Mouse (Mus musculus) adrenal gland, postnatal 10 days (tissue): ENCODE results near the gene 1700028K03Rik. TPM values are rescaled to one million over a fixed set of nuclear protein-coding genes. Genes with fewer than 3 reads are reported as not detected.

ENCODE experiments used
- DNase-seq: peaks from one replicate; pipeline ENCODE4 v3.0.0; 2021; ENCODE audit warnings: mixed read lengths
- total RNA-seq, 2 experiments: library from RNA; stranded (reverse); gene quantifications; 2 replicates each; pipeline ENCODE4 v1.2.3; 2021

1700028K03Rik gene
- total RNA-seq, 2 experiments from 2014 or later = 0.18 TPM; not detected in 1

DNA sequence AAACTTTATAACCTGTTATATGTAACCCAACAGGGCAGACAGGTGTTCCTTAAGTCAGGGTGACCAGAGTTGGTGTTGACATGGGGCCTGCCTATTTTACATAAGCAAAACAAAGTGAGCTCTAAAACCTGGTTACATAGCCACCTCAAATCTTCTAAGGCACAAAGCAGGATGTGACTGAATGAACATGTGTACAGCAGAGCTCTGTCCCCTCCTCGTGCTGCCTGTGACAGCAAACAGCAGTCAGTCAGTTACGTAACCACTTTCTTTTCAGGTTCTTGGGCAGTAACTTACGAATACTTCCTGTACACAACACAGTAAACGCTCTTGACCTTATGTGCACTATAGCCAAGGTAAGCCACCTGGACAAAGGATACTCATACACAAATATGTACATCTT is 11.4 kb downstream of the 1700028K03Rik start:
- no peak for DNase-seq

DNA sequence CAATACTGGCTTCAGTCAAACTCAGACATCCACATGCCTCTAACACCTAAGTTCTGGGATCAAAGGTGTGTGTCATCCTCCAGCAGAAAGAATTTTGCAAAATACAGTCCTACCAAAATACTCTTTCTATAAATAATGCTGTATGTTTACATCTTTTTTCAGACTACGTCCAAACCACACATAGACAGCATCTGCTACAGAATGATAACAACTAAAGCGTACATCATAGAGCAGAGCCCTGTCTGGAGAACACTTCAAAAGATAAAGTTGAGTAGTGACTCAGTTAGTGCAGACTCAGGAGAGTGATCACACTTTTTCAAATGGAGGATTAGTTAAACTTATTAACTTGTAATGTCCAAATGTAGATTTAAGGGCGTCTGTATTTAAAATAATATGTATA is 13.4 kb downstream of the 1700028K03Rik start:
- no peak for DNase-seq

DNA sequence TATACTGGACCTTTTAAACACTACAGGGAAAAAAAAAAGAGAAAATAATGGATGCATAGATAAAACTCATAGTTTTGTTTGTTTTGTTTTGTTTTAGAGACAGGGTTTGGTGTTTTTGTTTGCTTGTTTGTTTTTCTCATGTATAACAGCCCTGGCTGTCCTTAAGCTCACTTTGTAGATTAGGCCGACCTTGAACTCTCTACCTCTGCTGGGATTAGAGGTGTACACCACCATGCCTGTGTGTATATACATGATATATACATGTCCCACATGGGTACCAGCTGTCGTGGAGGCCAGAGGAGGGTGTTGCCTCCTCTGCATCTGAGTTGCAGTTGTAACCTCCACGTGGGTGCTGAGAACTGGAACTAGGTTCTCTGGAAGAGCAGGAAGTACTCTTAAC is 13.9 kb downstream of the 1700028K03Rik start:
- DNase-seq = no peak

DNA sequence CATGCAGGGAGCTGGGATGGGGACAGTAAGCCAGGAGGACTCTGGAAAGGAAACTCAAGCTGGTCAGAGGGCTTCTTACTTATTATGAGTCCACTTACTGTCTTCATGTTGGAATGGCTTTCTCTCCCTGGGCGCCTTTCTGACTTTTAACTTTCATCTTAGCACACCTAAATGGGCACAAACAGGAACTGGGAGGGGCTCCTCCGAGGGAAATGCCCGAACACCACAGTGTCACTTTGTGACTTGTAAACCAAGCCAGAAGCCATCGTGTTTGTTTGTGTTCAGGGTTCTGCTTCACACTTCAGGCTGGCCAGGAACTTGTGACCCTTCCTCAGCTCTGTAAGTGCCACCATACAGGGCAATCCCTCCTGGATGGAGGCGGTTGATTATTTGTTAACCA is 19.8 kb downstream of the 1700028K03Rik start:
- no peak for DNase-seq

DNA sequence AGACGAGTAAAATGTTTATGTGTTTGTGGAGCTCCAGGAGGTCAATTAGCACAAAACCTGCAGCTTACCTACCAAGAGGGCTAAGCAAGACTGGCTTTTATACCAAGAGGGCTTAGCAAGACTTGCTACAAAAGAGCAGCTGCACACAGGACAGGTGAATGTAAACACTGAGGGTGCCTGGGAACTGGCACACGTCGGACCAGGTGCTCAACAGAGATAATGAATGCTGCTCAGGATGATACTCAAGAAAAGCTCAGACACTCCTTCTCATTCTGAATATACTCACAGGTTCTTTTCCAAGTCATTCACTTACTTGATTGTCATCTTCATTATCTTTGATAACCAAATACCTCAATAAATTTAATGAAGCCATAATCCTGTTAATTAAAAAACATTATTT is 22.5 kb downstream of the 1700028K03Rik start:
- no peak for DNase-seq

DNA sequence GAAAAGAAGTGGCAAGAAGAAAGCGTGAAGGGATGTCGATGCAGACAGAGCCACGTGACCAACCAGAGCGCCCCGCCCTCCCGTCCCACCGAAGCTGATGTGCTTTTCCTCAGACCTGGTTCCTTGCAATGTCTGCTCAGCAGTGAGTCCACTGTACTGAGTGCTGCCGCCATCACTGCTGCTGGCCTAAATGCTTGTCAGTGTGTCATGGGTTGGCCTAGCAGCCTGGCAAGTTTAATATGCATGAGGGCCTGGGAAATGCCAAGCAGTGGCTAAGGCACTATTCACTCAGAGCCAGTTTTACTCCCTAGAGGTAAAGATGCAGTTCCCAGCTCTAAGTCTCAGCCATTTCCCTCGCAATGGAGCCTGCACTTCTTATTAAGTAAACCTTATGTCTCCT is 34.6 kb downstream of the 1700028K03Rik start:
- no peak for DNase-seq

DNA sequence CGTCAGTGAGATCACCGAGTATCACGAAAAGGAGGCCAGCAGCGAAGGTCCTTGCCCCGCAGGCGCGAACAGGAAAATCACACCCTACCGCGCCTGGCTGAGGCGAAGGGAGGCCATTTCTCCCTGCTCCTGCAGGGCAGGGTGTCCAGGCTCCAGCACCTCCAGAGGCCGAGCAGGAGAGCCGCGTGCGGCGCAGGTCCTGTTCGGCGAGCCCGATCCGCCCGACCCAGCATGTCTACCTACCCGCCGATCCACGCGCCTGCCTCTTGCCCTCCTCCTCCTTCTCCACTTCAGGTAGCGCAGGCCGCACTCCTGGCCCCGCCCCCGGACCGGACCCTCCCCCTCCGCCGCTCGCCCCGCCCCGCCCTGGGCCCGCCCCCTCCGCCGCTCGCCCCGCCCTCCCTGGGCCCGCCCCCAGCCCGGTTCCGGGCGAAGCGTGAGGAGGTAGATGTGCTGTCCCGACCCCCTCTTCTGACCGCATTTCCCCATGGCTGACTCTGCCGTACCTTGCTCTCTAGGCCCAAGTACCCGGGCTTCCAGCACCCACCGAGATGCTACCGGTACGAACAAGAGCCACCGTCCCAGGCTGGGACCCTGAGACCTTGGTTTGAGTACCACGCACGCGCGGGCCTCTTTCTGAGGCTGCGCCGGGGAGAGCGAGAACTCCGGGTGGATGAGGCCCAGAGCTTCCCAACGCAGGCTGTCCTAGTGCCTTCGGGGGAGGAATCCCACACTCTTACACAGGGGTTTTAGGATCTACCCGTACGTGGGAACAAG is 63.0 kb downstream of the 1700028K03Rik start, which contains the start of the genes Rpap2 and Glmn:
Gene Rpap2, plus strand, starts transcription at position 73 of the 777 bp plus-strand sequence.
Gene Glmn, minus strand, starts transcription at position 588 of the 777 bp plus-strand sequence.
- peak; percentile 92 for DNase-seq

DNA sequence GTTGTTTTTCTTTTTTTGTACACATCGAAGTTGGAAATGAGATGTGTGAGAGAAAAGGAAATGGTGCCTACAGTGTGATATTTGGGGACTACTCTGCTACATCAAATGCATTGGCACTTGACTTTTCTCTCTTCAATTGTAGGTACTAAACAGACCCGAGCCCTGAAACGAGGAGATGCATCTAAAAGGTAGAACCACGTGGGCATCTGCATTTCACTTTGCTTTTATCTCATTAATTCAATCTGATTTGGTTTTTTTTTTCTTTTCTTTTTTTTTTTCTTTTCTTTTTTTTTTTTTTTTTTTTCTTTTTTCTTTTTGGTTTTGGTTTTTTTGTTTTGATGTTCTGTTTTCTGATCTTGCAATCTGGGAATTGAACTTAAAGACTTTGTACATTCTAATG is 63.9 kb downstream of the 1700028K03Rik start:
- DNase-seq = no peak

Other genes with a start within 250 kb of the 1700028K03Rik start
- gene Tgfbr3, start 245.1 kb upstream of the 1700028K03Rik start, total RNA-seq = 100 to 1,000 TPM; 125 to 160 TPM
- gene Brdt, start 203.6 kb upstream of the 1700028K03Rik start, total RNA-seq = 1 to 10 TPM; 2.6 to 3.5 TPM
- gene Ephx4, start 132.0 kb upstream of the 1700028K03Rik start, total RNA-seq = 1 to 10 TPM in 1 of 2 experiments, under 1 TPM in 1; 0.75 to 1.4 TPM
- gene Lpcat2b, start 103.2 kb upstream of the 1700028K03Rik start, total RNA-seq = not detected
- 10 to 100 TPM in 1 of 2 experiments, 1 to 10 TPM in 1; 6.9 to 12.0 TPM for gene Btbd8, start 96.7 kb upstream of the 1700028K03Rik start, total RNA-seq
- gene Gm42669, start 27.1 kb upstream of the 1700028K03Rik start, total RNA-seq = under 1 TPM in 1 of 2 experiments, not detected in 1; 0.18 TPM
- gene Rpap2, start 62.7 kb downstream of the 1700028K03Rik start, total RNA-seq = 10 to 100 TPM; 13.8 to 18.3 TPM
- 10 to 100 TPM; 10.8 to 15.4 TPM for gene Glmn, start 63.2 kb downstream of the 1700028K03Rik start, total RNA-seq
- under 1 TPM; 0.42 to 0.45 TPM for gene Gfi1, start 191.3 kb downstream of the 1700028K03Rik start, total RNA-seq